Mouse (Mus musculus) E14TG2a.4 (cell line): Measurements from ENCODE around the gene Pum1.
A peak's percentile ranks its signal among the peaks of the same experiment; 100 is the strongest.
"Not testable (repeated sequence)": the region's sequence is repeated elsewhere in the genome, so short reads cannot be mapped to it uniquely, and the experiment has no call there.

Experiments
- H3K27me3 ChIP-seq: 2 replicates; pipeline ENCODE4 v1.6.1; 2014; ENCODE audit warnings: low read length, control low read depth; ENCODE audit not compliant: insufficient read depth
- H3K36me3 ChIP-seq: 2 replicates; pipeline ENCODE4 v1.6.1; 2014; ENCODE audit warnings: low read length, control low read depth; ENCODE audit not compliant: insufficient read depth
- H3K4me1 ChIP-seq: replicated peaks from 2 replicates; pipeline ENCODE4 v1.6.1; 2014; ENCODE audit warnings: low read depth, low read length, control low read depth
- H3K4me3 ChIP-seq: replicated peaks from 2 replicates; pipeline ENCODE4 v1.5.1; 2014; ENCODE audit warnings: mild to moderate bottlenecking, low read length
- H3K9me3 ChIP-seq: 2 replicates; pipeline ENCODE4 v1.6.1; 2014; ENCODE audit warnings: low read length, control low read depth
- CTCF ChIP-seq: conservative IDR thresholded peaks from 2 replicates; pipeline ENCODE4 v1.5.1; 2014; ENCODE audit warnings: low read length
- NANOG ChIP-seq: IDR thresholded peaks from 2 replicates; pipeline ENCODE4 v1.6.1; 2014; ENCODE audit warnings: borderline replicate concordance, low read length, mixed read lengths
- POU5F1 ChIP-seq: IDR thresholded peaks from 2 replicates; pipeline ENCODE4 v1.6.1; 2014; ENCODE audit warnings: low read length, borderline replicate concordance

Gene Pum1

GRCm38 (mm10) chr4:130663810-130664401 is 785 bp downstream of the Pum1 start:
- Histone ChIP-seq H3K9me3 (no peaks in the 10 kb centered on the region), H3K4me1 (peaks cover 86% of the 10 kb centered on the region), H3K4me3 (peak overlapping the region; percentile 96), H3K27me3 (no peaks in the 10 kb centered on the region), H3K36me3 (peaks cover 46% of the 10 kb centered on the region)
- TF ChIP-seq NANOG (no peak), POU5F1 (no peak), CTCF (no peak)

GRCm38 (mm10) chr4:130664414-130665029 is 1.4 kb downstream of the Pum1 start:
- no peaks in the 10 kb centered on the region for H3K27me3 ChIP-seq
- H3K36me3 ChIP-seq: peaks cover 52% of the 10 kb centered on the region
- TF ChIP-seq POU5F1 (no peak), NANOG (no peak), CTCF (no peak)
- peaks cover 85% of the 10 kb centered on the region for H3K4me1 ChIP-seq
- peak overlapping the region; percentile 96 for H3K4me3 ChIP-seq
- no peaks in the 10 kb centered on the region for H3K9me3 ChIP-seq

GRCm38 (mm10) chr4:130665176-130665575 is 2.1 kb downstream of the Pum1 start:
- H3K4me1 ChIP-seq: peaks cover 85% of the 10 kb centered on the region
- TF ChIP-seq CTCF (no peak), NANOG (no peak), POU5F1 (no peak)
- H3K27me3 ChIP-seq: no peaks in the 10 kb centered on the region
- H3K36me3 ChIP-seq: peaks cover 59% of the 10 kb centered on the region
- peak overlapping the region; percentile 96 for H3K4me3 ChIP-seq
- H3K9me3 ChIP-seq: no peaks in the 10 kb centered on the region

GRCm38 (mm10) chr4:130667686-130668085 is 4.6 kb downstream of the Pum1 start:
- Histone ChIP-seq H3K4me3 (peak overlapping the region; percentile 96), H3K4me1 (peaks cover 85% of the 10 kb centered on the region), H3K36me3 (peaks cover 84% of the 10 kb centered on the region), H3K9me3 (no peaks in the 10 kb centered on the region), H3K27me3 (no peaks in the 10 kb centered on the region)
- TF ChIP-seq NANOG (no peak), POU5F1 (no peak), CTCF (no peak)

- Histone ChIP-seq H3K27me3 (no peaks in the 10 kb centered on the region), H3K4me1 (peaks cover 92% of the 10 kb centered on the region), H3K36me3 (peaks cover 93% of the 10 kb centered on the region), H3K4me3 (peak overlapping the region; percentile 96), H3K9me3 (no peaks in the 10 kb centered on the region)
- TF ChIP-seq POU5F1 (no peak), CTCF (no peak), NANOG (no peak)
These were observed 5.4 kb downstream of the Pum1 start for GRCm38 (mm10) chr4:130668541-130668940.

- H3K27me3 ChIP-seq: no peaks in the 10 kb centered on the region
- no peaks in the 10 kb centered on the region for H3K9me3 ChIP-seq
- TF ChIP-seq POU5F1 (no peak), CTCF (no peak), NANOG (no peak)
- H3K4me3 ChIP-seq: peak overlapping the region; percentile 96
- peaks cover 96% of the 10 kb centered on the region for H3K36me3 ChIP-seq
- peaks cover 96% of the 10 kb centered on the region for H3K4me1 ChIP-seq
These were observed 5.9 kb downstream of the Pum1 start for GRCm38 (mm10) chr4:130668991-130669390.

GRCm38 (mm10) chr4:130670023-130670422 is 6.9 kb downstream of the Pum1 start:
- not testable (repeated sequence) for H3K9me3 ChIP-seq, H3K27me3 ChIP-seq
- H3K4me3 ChIP-seq: peak overlapping the region; percentile 26; the same call in 1 of the 2 replicates
- peaks cover 98% of the 10 kb centered on the region for H3K4me1 ChIP-seq
- H3K36me3 ChIP-seq: peaks cover 97% of the 10 kb centered on the region

- H3K36me3 ChIP-seq: peaks cover 98% of the 10 kb centered on the region
- TF ChIP-seq NANOG: no peak
- no peak for TF ChIP-seq POU5F1
- TF ChIP-seq CTCF: no peak
- H3K9me3 ChIP-seq: no peaks in the 10 kb centered on the region
- H3K4me3 ChIP-seq: no peak overlapping the region
- no peaks in the 10 kb centered on the region for H3K27me3 ChIP-seq
- H3K4me1 ChIP-seq: peaks cover 98% of the 10 kb centered on the region
These were observed 8.1 kb downstream of the Pum1 start for GRCm38 (mm10) chr4:130671079-130671845.
